Mouse (Mus musculus) kidney, adult 8-10 months (tissue): Measurements from ENCODE around the gene Grin1.

Experiments used
- DNase-seq, 2 experiments: peaks; one replicate each; pipeline ENCODE4 v3.0.0; 2022

The Grin1 gene

GRCm38 (mm10) chr2:25311491-25311891 is 7.5 kb downstream of the Grin1 start:
- no peak for DNase-seq

DNA sequence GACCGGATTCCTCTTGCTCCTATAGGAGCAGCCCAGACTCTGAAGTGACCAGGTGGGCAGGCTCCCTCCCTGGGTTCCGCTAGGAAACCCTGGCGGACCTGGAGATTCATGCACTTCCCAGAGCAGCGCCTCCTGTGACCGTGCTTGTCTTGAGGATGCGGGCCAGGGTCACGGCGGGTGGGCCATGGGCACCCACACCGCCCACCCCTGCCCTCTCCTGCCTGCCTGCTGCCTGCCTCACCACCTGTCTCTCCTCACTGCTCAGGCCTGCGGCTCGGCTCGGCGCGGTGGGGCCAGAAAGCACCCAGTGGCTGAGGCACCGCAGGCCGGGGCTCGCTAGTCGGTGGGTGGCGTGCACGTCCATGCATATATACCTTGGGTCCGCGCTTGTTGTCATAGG is 8.0 kb downstream of the Grin1 start:
- DNase-seq = no peak

- no peak for DNase-seq
These were observed 8.8 kb downstream of the Grin1 start for GRCm38 (mm10) chr2:25310180-25310579.

- DNase-seq = no peak
These were observed 13.2 kb downstream of the Grin1 start for GRCm38 (mm10) chr2:25305587-25306359.

- no peak for DNase-seq
These were observed 14.1 kb downstream of the Grin1 start for GRCm38 (mm10) chr2:25304657-25305541.

- no peak for DNase-seq
These were observed 14.9 kb downstream of the Grin1 start for GRCm38 (mm10) chr2:25303931-25304656.

- DNase-seq = no peak
These were observed 15.5 kb downstream of the Grin1 start for GRCm38 (mm10) chr2:25303452-25303851.

DNA sequence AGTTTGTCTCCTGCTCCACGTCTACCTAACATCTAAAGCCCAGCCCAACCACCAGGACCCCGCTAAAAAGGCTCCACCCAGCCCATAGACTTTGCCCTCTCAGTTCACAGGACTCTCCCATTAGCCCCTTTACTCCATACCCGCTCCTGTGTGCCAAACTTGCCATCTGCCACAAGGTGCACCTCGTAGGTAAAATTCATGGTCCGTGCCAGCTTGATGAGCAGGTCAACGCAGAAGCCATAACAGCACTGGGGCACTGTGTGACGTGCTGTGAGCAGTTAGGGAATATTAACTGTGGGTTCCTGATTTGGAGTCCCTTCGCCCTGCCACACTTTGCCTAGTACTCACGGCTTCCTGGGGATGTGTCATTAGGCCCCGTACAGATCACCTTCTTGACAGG is 20.9 kb downstream of the Grin1 start:
- no peak for DNase-seq

DNA sequence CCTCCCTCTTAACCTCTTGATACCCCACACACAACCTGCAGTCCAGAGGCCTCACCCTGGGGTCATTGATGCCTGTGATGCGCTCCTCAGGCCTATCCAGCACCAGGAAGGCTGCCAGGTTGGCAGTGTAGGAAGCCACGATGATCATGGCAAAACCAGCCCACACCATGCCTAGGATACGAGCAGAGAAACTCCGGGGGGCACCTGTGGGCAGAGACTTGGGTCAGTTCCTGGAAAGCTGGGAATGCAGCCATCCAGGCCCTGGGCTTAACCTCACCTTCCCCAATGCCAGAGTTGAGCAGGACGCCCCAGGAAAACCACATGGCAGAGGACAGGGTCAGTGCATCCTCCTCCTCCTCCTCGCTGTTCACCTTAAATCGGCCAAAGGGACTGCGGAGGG is 21.9 kb downstream of the Grin1 start:
- DNase-seq = no peak

DNA sequence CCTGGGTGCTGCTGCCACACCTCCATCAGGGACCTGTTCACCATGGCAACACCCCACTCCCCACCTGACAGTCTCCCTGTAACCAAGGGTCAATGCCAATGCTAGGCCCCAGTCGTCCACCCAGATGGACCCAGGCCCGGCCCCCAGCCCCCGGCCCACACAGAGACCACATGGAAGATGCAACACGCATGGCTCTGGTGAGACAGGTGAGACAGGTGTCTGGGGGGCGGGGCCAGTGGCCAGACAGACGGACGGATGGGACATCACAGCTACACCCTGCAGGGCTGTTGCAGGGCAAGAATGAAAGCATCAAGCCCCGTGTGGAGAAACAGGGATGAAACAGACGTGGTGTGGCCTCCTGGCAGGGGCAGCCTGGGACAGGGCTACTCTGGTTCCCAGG is 25.3 kb downstream of the Grin1 start:
- DNase-seq = no peak

DNA sequence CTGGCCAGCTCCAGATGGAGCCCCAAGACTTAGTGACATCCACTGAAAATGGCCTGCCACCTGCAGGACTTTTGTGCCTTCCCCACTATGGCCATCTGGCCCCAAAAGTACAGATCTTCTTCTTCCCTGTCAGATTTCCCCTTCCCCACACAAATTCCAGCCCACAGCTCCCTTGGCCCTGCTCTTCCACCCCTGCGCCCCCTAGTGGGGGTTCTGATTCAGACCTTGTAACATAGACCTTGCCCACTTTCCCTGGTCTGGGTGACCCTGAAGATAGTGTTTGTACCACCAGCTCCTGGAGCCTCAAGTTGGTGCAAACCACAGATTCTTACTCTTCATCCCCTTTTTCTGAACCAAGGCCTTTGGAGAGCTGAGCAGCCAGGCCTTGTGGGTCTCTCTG is 26.1 kb downstream of the Grin1 start:
- DNase-seq = peak in 1 of 2 experiments; percentile 68

DNA sequence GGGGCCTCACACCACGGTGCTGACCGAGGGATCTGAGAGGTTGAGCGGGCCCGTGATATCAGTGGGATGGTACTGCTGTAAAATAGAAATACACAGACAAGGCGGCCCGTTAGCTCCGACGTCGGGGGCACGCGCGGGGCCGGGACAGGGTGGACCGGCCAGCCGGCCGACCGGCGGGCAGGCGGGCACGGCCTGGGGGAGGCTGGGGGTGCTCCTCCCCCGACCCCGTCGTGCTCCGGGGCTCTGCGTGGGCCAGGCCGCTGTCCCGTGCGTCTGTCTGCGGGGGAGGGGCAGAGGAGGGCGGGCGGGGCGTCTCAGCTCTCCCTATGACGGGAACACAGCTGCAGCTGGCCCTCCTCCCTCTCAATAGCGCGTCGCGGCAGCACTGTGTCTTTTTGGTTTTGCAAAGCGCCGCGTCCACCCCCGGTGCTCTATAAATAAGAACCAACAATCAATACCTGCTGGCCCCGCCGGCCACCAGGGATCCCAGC is 26.9 kb downstream of the Grin1 start:
- DNase-seq = no peak

- no peak for DNase-seq
These were observed 27.6 kb downstream of the Grin1 start for GRCm38 (mm10) chr2:25291184-25292053.

DNA sequence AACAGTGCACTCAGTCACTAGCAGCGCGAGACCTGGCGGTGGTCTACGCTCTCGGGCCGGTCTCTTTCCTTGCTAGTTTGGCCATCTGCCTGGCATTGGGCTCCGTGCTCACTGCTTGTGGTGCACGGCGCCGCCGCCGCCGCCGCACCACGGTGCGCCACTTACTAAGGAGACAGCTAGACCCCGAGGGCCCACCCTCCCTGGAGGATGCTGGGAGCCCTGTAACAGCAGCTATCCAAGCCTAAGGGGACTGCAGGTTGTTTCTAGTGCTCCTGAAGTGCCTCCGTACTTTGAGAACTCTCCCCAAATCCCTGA is 28.2 kb downstream of the Grin1 start:
- no peak for DNase-seq

- no peak for DNase-seq
These were observed 28.7 kb downstream of the Grin1 start for GRCm38 (mm10) chr2:25290101-25290815.

GRCm38 (mm10) chr2:25289651-25290050 is 29.3 kb downstream of the Grin1 start, which contains the start of gene Lrrc26:
Gene Lrrc26, plus strand, starts transcription at chr2:25289915.
- peak; percentile 69 to 73 for DNase-seq

DNA sequence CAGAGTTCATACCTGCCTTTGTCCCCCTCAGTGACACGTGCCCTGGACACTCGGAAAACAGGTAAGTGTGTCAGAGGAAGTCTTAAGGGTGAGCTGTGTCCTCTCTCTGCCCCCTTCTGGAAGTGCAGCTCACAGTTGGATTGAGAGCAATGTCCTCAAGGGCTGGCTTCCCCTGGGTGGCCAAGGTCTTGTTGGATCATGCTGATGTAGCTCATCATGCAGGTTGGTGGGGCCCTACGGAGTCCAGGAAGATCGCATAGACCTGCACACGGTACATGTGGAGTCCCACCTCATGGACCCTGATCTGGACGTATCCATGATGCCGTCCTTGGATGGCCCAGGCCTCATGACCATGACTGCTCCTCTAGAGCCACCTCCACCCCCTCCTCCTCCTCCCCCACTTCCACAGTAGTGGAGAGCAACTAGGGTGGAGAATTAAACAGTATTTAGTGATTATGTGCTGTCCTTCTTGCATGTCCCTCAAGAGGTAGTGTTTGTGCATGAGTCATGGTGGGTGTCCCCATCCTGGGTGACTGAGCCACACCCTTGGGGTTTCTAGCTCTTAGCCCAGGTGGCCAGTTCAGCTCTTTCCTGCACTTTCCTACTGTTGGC is 30.1 kb downstream of the Grin1 start:
- no peak for DNase-seq

DNA sequence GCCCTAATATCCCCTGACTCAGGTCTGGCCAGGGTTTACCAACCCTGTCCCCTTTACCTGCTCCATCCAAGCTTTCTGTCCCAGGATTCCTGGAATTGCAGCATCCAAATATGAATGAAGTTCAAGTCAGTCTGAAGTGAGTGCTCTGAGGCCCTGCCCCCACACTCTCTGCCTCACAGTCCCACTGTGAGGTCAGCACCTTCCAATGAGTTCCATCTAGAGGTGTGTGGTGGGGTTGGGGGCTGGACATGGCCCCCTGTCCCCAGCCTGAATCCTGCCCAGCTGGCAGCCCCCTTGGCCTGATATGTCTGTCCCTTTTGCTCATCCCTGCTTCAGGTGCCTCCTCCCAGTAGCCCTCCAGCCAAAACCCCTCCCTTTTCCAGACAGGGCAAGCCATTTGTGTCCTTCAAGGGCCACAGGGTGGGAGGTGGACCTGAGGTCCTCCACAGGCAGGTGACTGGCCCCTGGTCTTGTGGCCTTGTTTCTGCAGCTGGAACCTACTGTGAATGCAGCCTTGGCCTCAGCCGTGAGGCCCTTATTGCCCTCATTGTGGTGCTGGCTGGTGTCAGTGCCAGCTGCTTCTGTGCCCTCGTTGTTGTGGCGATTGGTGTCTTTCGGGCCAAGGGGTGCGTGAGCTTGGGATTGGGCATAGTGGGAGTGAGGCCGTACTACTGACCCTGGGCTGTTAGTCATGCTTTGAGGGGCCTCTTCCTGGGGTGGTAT is 30.9 kb downstream of the Grin1 start, which contains the start of gene Tmem210:
TSS of gene Tmem210 (plus strand) at position 219 of the 723 bp plus-strand sequence.
- no peak for DNase-seq

DNA sequence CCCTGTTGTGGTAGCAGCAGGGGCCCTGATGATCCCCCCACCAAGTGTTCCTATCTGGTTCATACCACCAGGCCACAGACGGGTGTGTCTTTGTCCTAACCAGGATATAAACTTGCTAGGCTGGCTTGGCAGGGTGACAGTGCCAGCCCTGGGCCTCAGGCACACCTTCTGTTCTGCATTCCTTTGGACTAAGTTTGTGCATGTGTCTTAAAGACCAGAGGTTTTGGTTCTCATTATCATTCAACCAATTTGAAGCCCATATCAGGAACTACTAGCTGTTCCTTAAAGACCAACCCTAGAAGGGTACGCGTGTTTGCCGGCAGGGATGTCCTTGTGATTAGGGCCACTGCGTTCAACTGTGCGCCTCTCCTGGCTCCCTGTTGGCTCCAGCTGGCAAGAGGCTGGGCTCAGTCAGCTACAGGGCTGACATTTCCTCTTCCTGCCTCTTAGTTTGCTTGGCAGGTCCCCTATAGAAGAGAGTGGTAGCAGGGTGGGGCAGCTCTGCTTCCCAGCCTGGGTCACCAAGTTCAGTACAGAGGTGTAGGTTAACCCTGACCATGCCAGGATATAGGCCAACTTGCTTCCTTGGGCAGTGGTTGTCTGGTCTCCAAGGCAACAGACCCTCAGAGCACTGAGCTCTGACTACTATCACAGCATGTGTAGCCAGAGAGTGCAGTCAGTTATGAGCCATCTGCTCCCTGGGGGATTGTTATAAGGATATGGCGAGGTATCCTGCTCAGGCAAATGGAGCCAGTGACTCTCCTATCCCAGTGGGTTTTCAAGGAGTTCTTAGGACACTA is 31.9 kb downstream of the Grin1 start:
- DNase-seq = peak; percentile 44 to 55
